Mouse (Mus musculus) heart, embryonic 14.5 days (tissue): ENCODE measurements around the gene Prr36. TPM values are rescaled to one million over a fixed set of nuclear protein-coding genes. Genes with fewer than 3 reads are reported as not detected.

Source experiments
- ATAC-seq: fragments of 200-750 bp; cut with Nextera tagmentation; 2 replicates; pipeline ENCODE4 v1.8.0; 2017; ENCODE audit warnings: low read depth, moderate TSS enrichment; ENCODE audit not compliant: insufficient number of reproducible peaks, insufficient read depth, low FRiP score
- H3K27ac ChIP-seq, 2 experiments: fragments of 200-500 bp in 1 of 2; fragments of 300-500 bp in 1 of 2; sonication (generic) in 1 of 2; replicated peaks in 1 of 2; 2 replicates each; pipeline ENCODE4 v1.5.1; 2012 to 2014; ENCODE audit warnings: low read depth in 2 of 2, low read length in 2 of 2, control low read depth in 1 of 2, mild to moderate bottlenecking in 1 of 2, mixed read lengths in 1 of 2; ENCODE audit not compliant: control insufficient read depth in 1 of 2, insufficient read depth in 1 of 2
- H3K27me3 ChIP-seq: fragments of 300-500 bp; sonication (generic); 2 replicates; pipeline ENCODE4 v1.6.1; 2014; ENCODE audit warnings: mild to moderate bottlenecking, low read length, control low read depth; ENCODE audit not compliant: control insufficient read depth, insufficient read depth
- H3K36me3 ChIP-seq: fragments of 300-500 bp; sonication (generic); 2 replicates; pipeline ENCODE4 v1.6.1; 2014; ENCODE audit warnings: mild to moderate bottlenecking, control low read depth, low read length, mixed read lengths; ENCODE audit not compliant: control insufficient read depth, insufficient read depth
- H3K4me1 ChIP-seq, 2 experiments: fragments of 200-500 bp in 1 of 2; fragments of 300-500 bp in 1 of 2; sonication (generic) in 1 of 2; 2 replicates each; pipeline ENCODE4 v1.6.1; 2012 to 2014; ENCODE audit warnings: low read length in 2 of 2, control low read depth in 1 of 2, mixed read lengths in 1 of 2; ENCODE audit not compliant: control insufficient read depth in 2 of 2, insufficient read depth in 2 of 2
- H3K4me2 ChIP-seq: fragments of 300-500 bp; sonication (generic); 2 replicates; pipeline ENCODE4 v1.6.1; 2014; ENCODE audit warnings: mild to moderate bottlenecking, low read length
- H3K4me3 ChIP-seq, 2 experiments: fragments of 200-500 bp in 1 of 2; fragments of 300-500 bp in 1 of 2; sonication (generic) in 1 of 2; 2 replicates each; pipeline ENCODE4 v1.5.1; 2012 to 2014; ENCODE audit warnings: low read length in 2 of 2, mild to moderate bottlenecking in 2 of 2, control low read depth in 1 of 2, low read depth in 1 of 2, moderate library complexity in 1 of 2; ENCODE audit not compliant: control insufficient read depth in 1 of 2, insufficient read depth in 1 of 2
- H3K9ac ChIP-seq: fragments of 300-500 bp; sonication (generic); 2 replicates; pipeline ENCODE4 v1.6.1; 2014; ENCODE audit warnings: mild to moderate bottlenecking, low read length
- H3K9me3 ChIP-seq: fragments of 300-500 bp; sonication (generic); 2 replicates; pipeline ENCODE4 v1.6.1; 2016; ENCODE audit warnings: low read length, control low read depth; ENCODE audit not compliant: control insufficient read depth
- WGBS: fragments of 180-500 bp; shearing (Covaris S2); extraction: QIAGEN DNeasy Blood & Tissue Kit; methylation state at CpG from one replicate; pipeline ENCODE4 v1.1.7; 2014; 5-methylcytosine and 5-hydroxymethylcytosine counted together
- polyA plus RNA-seq: library from polyadenylated mRNA; unstranded; fragments of >200 nt; fragmentation: Nextera tagmentation; extraction: Ambion mirVana; gene quantifications from 2 replicates; pipeline ENCODE4 v1.2.1, GENCODE M21; 2014

Gene Prr36
- polyA plus RNA-seq, 1 experiment from 2014 or later: 0.47 TPM

DNA sequence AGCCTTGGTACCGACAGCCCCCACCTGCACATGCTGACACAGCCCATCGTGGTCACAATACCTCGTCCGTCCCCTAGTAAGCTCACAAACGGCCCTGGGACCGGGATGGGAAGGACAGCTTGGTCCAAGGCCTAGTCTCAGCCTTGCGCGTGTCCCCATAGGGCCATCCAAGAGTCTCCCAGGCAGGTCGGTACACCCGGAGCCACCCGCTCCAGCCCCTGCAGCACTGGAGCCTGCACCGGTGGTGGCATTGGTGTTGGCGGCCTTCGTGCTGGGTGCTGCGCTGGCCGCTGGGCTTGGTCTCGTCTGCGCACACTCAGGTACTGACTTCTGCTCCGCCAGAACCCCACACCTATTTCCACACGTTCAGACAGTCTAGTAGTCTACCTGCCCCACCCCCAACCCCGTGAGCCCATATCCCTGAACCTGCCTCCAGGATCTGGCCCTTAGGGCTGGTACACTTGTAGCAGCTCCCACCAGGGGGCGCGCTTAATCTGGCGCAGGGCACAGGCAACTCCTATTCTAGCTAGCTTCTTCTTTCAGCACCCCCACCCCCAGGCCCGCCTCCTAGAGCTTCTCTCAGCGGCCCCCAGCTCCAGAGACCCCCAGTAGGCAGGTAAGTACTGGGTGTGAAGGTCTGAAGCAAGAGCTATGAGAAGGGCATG is 33.2 kb upstream of the Prr36 start:
- ATAC-seq: no peak
- no peak overlapping the region for H3K4me3 ChIP-seq
- no peaks in the 10 kb centered on the region for H3K9me3 ChIP-seq
- H3K36me3 ChIP-seq: peaks cover 42% of the 10 kb centered on the region
- H3K27ac ChIP-seq: no peak overlapping the region
- no peak overlapping the region for H3K9ac ChIP-seq
- H3K4me1 ChIP-seq: peaks cover 15 to 24% of the 10 kb centered on the region in 2 experiments
- H3K4me2 ChIP-seq: no peak overlapping the region
- 37% methylated on average over 26 of the region's 26 CpGs for WGBS
- no peaks in the 10 kb centered on the region for H3K27me3 ChIP-seq

DNA sequence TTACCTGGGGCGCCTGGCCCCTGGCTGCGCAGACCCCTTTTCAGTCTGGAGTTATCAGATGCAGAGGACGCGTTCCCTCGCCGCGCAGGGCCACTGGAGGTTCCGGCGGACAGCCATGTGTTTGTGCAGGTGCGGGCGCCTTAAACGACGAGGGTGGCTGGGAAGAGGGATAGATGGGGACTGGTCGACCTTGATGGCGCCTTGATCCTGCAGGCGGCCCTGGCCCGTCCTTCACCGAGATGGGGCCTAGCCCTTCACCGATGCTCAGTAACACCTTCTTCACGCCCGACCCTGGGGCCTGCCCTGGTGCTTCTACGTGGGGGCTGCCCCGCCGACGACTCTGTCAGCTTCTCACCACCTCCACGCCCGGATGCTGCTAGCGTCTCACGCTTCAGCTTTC is 32.0 kb upstream of the Prr36 start:
- Histone ChIP-seq H3K4me1 (peaks cover 15 to 22% of the 10 kb centered on the region in 2 experiments), H3K27ac (peak overlapping the region; percentile 4 to 53; a peak in 3 of 4 replicates)
- 13% methylated on average over 29 of the region's 29 CpGs for WGBS

GRCm38 (mm10) chr8:4247951-4248540 is 30.8 kb upstream of the Prr36 start, which contains the start of gene Tgfbr3l:
Gene Tgfbr3l, plus strand, starts transcription at chr8:4248214.
- H3K27me3 ChIP-seq: no peaks in the 10 kb centered on the region
- H3K4me2 ChIP-seq: peak within 1 kb of the TSS; percentile 60
- no peaks in the 10 kb centered on the region for H3K9me3 ChIP-seq
- peaks cover 54% of the 10 kb centered on the region for H3K36me3 ChIP-seq
- H3K4me1 ChIP-seq: peaks cover 12 to 16% of the 10 kb centered on the region in 2 experiments
- 80% methylated on average over 15 of the region's 15 CpGs for WGBS
- peak within 1 kb of the TSS in 1 of 2 experiments; percentile 16; a peak in 1 of 4 replicates for H3K4me3 ChIP-seq
- ATAC-seq: no peak
- peak within 1 kb of the TSS; percentile 52 for H3K9ac ChIP-seq
- H3K27ac ChIP-seq: peak within 1 kb of the TSS; percentile 4 to 53; a peak in 3 of 4 replicates

More for the DNA sequence above, 32.0 kb upstream of the Prr36 start:
- Histone ChIP-seq H3K36me3 (peaks cover 42% of the 10 kb centered on the region), H3K27me3 (no peaks in the 10 kb centered on the region), H3K9me3 (no peaks in the 10 kb centered on the region), H3K9ac (peak overlapping the region; percentile 52), H3K4me2 (peak overlapping the region; percentile 60), H3K4me3 (peak overlapping the region in 1 of 2 experiments; percentile 16; a peak in 1 of 4 replicates)
- no peak for ATAC-seq

DNA sequence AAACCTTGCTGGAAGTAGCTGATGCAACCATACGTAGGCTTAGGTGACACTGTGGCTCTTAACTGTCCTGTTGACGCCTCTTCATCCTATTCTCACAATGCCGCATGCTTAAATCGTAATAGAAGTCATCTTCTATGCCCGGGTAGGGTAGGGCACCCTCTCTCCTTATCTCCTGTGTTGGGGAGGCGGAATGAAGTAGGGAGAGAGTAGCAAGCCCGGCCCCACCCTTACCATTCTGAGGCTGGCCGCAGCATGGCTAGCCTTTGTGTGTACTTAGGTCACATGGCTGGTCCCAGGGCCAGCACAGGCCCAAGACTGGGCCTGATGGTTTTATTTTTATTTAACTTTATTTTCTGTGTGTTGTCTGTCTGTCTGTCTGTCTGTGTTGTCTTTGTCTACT is 30.0 kb upstream of the Prr36 start:
- Histone ChIP-seq H3K4me2 (no peak overlapping the region), H3K9ac (no peak overlapping the region), H3K36me3 (peaks cover 61% of the 10 kb centered on the region), H3K4me3 (no peak overlapping the region), H3K27me3 (no peaks in the 10 kb centered on the region), H3K4me1 (peaks cover 8 to 11% of the 10 kb centered on the region in 2 experiments; a peak in 3 of 4 replicates), H3K9me3 (no peaks in the 10 kb centered on the region), H3K27ac (no peak overlapping the region)
- 79% methylated on average over 8 of the region's 8 CpGs for WGBS
- no peak for ATAC-seq

DNA sequence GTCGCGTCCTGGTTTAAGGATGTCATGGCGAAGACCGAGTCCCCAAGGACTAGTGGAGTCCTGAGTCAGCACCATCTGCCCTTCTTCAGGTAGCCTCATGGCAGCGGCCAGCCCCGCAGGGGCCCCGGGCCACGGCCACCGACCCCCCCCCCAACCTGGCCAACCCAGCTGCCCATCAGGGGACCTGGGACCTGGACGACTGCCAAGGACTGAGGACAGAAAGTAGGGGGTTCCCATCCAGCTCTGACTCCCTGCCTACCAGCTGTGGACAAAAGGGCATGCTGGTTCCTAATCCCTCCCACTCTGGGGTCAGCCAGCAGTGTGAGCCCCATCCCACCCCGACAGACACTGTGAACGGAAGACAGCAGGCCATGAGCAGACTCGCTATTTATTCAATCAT is 28.5 kb upstream of the Prr36 start:
- no peaks in the 10 kb centered on the region for H3K9me3 ChIP-seq
- H3K4me3 ChIP-seq: no peak overlapping the region
- peaks cover 8 to 10% of the 10 kb centered on the region in 2 experiments; a peak in 3 of 4 replicates for H3K4me1 ChIP-seq
- no peak overlapping the region for H3K27ac ChIP-seq
- H3K9ac ChIP-seq: no peak overlapping the region
- no peaks in the 10 kb centered on the region for H3K27me3 ChIP-seq
- WGBS: 88% methylated on average over 13 of the region's 13 CpGs
- ATAC-seq: no peak
- H3K36me3 ChIP-seq: peaks cover 77% of the 10 kb centered on the region
- no peak overlapping the region for H3K4me2 ChIP-seq

DNA sequence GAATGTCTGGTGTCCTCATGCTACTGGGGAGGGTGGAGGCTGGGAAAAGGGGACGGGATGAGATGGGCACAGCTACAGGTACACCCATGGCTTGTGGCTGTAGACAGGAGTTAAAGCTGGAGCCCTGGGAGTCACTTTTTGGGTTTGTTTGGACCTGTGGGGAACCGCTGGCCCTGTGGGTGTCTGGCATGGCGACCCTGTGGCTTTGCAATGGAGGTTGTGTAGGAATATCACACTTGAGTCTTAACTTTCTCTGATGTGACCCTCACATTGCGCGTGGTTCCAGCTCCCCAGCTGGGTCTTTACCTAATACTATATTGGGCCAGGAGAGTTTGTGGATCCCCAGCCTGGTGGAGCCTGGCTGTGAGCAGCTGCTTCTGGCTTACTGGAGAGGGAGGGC is 27.8 kb upstream of the Prr36 start:
- Histone ChIP-seq H3K4me2 (no peak overlapping the region), H3K9me3 (no peaks in the 10 kb centered on the region), H3K27ac (no peak overlapping the region), H3K4me1 (peaks cover 11 to 14% of the 10 kb centered on the region in 2 experiments), H3K36me3 (peaks cover 83% of the 10 kb centered on the region), H3K4me3 (no peak overlapping the region), H3K27me3 (no peaks in the 10 kb centered on the region), H3K9ac (no peak overlapping the region)
- ATAC-seq: no peak
- 90% methylated on average over 5 of the region's 5 CpGs for WGBS

GRCm38 (mm10) chr8:4239193-4239890 is 22.1 kb upstream of the Prr36 start:
- Histone ChIP-seq H3K4me3 (peak overlapping the region; percentile 69 to 72), H3K27me3 (no peaks in the 10 kb centered on the region), H3K9ac (peak overlapping the region; percentile 78), H3K36me3 (peaks cover 43% of the 10 kb centered on the region), H3K27ac (peak overlapping the region; percentile 9 to 93), H3K4me1 (peaks cover 14 to 17% of the 10 kb centered on the region in 2 experiments), H3K9me3 (no peaks in the 10 kb centered on the region), H3K4me2 (peak overlapping the region; percentile 79)
- ATAC-seq: no peak
- WGBS: 10% methylated on average over 19 of the region's 19 CpGs
